Comparison of ENCODE assay signal across 15 mouse cellular contexts in the genomic region with DNA sequence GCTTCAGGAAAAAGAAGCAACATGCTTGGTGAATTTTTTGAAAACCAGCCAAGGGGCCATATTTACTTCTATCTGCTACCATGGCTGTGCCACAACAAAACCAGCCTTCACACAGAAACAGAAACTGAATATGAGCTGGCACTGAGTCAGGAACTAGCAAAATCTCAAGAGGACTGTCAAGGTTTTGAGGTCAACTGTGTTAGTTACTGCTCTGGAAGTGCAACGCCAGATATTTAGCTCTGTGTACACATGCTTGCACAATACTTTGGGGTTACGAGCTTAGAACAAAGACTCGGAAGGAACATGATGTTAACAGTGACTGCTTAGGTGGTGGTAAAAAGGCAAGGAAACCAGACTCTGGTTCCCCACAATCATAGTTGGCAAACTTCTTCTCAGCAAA. TPM values are rescaled to one million over a fixed set of nuclear protein-coding genes. Genes with fewer than 3 reads are reported as not detected.
DNase-seq lines count a peak whose midpoint lies in the region; ATAC-seq and TF ChIP-seq lines count a peak whose summit lies in the region.
"Had no signal": no experiment of that assay in that cellular context is flagged by ENCODE, and none has a peak within 500 bp of the region (broad histone marks: within the 10 kb centered on the region; RNA-seq: fewer than 3 reads in every experiment).

No protein-coding gene starts in this region.

- no peak overlapping the region for H3K9ac ChIP-seq in heart, adult 2 months (ENCODE audit: low read depth, low read length)
- H3K9ac ChIP-seq in forebrain, embryonic 13.5 days, result no peak overlapping the region
- H3K9ac ChIP-seq: midbrain, embryonic 13.5 days had no signal

- no peaks in the 10 kb centered on the region for H3K9me3 ChIP-seq in forebrain, embryonic 13.5 days (replicated peaks)
- H3K9me3 ChIP-seq: G1E; midbrain, embryonic 13.5 days had no signal

- H3K4me3 ChIP-seq in heart, adult 2 months, result no peak overlapping the region
- no peak overlapping the region for H3K4me3 ChIP-seq in forebrain, embryonic 13.5 days
- H3K4me3 ChIP-seq: midbrain, embryonic 13.5 days had no signal

- peak overlapping the region; percentile 24; the same call in 1 of the 2 replicates for H3K27ac ChIP-seq in heart, adult 2 months
- H3K27ac ChIP-seq in forebrain, embryonic 13.5 days, result no peak overlapping the region
- H3K27ac ChIP-seq: midbrain, embryonic 13.5 days had no signal

- no peaks in the 10 kb centered on the region for H3K4me1 ChIP-seq in heart, adult 2 months (ENCODE audit: control insufficient read depth, insufficient read depth, low read length)
- H3K4me1 ChIP-seq in forebrain, embryonic 13.5 days, result no peaks in the 10 kb centered on the region
- H3K4me1 ChIP-seq: midbrain, embryonic 13.5 days had no signal

- no peaks in the 10 kb centered on the region for H3K36me3 ChIP-seq in heart, adult 2 months (ENCODE audit: control insufficient read depth, insufficient read depth, low read length)
- no peaks in the 10 kb centered on the region for H3K36me3 ChIP-seq in forebrain, embryonic 13.5 days (ENCODE audit: poor library complexity, severe bottlenecking)
- H3K36me3 ChIP-seq: G1E; midbrain, embryonic 13.5 days had no signal

- H3K4me2 ChIP-seq in forebrain, embryonic 13.5 days, result no peak overlapping the region
- H3K4me2 ChIP-seq: midbrain, embryonic 13.5 days had no signal

- no peak for TF ChIP-seq EP300 in heart, adult 2 months (IDR thresholded peaks at IDR 0.05; ENCODE audit: insufficient read depth, low read depth, low read length)

- 57% methylated on average over 3 of the region's 3 CpGs for WGBS in heart, adult 2 months
- WGBS in forebrain, embryonic 13.5 days, result 88% methylated on average over 3 of the region's 3 CpGs

- no peak for TF ChIP-seq CTCF in heart, adult 2 months (IDR thresholded peaks at IDR 0.05)

- TF ChIP-seq POLR2A in heart, adult 2 months (IDR thresholded peaks at IDR 0.05; ENCODE audit: insufficient read depth, low read depth, low read length), result no peak

- intact Hi-C loops in heart, adult 2 months (cut with DNase I), result no loop called here
- intact Hi-C loops in heart, postnatal 25 days (cut with DNase I), result no loop called here

- no peaks in the 10 kb centered on the region for H3K79me2 ChIP-seq in heart, adult 2 months (replicated peaks; ENCODE audit: control insufficient read depth, insufficient read depth, low read length)

- no peak for ATAC-seq in forebrain, embryonic 13.5 days
- ATAC-seq: midbrain, embryonic 13.5 days had no signal

- peak in 1 of 2 experiments; percentile 54 for DNase-seq in heart, adult 2 months
- no peak for DNase-seq in heart, postnatal 25 days (ENCODE audit: low spot score)
- DNase-seq in NIH3T3 (ENCODE audit: low read depth), result peak; percentile 56
- DNase-seq in induced T-regulatory cell, adult 2 months (ENCODE audit: low read depth), result peak; percentile 53
- peak; percentile 14 for DNase-seq in naive thymus-derived CD4-positive, alpha-beta T cell, adult 2 months (ENCODE audit: low read depth)
- DNase-seq in frontal cortex, postnatal 10 days (ENCODE audit: low spot score in 2 of 2), result no peak
- DNase-seq in thymus, adult 18-20 months, result no peak
- DNase-seq: kidney, adult 11 months; right cerebral cortex, adult 18-20 months; thymus, adult 2 months had no signal

- H3K27me3 ChIP-seq in heart, adult 2 months (ENCODE audit: control insufficient read depth, insufficient read depth, low read length), result no peaks in the 10 kb centered on the region
- no peaks in the 10 kb centered on the region for H3K27me3 ChIP-seq in forebrain, embryonic 13.5 days
- H3K27me3 ChIP-seq: midbrain, embryonic 13.5 days had no signal

RNA-seq across cellular contexts. Expression of gene 1700017D01Rik, which starts 22.9 kb away (rescaled TPM):
- not detected for total RNA-seq in heart, adult 2 months (2021)
- 0.08 and 0.15 TPM in 2 replicates for polyA plus RNA-seq in heart, adult 2 months (2012; rRNA removed)
- not detected for total RNA-seq in heart, postnatal 25 days (2021)
- not detected in 2 replicates for polyA plus RNA-seq in forebrain, embryonic 13.5 days (2015; fragmentation: Nextera tagmentation; extraction: Ambion mirVana)
- polyA plus RNA-seq: embryonic facial prominence, embryonic 11.5 days; G1E; limb, embryonic 11.5 days; midbrain, embryonic 13.5 days had no signal

RNA-seq across cellular contexts. Expression of gene Ms4a8a, which starts 26.8 kb away (rescaled TPM):
- total RNA-seq in heart, adult 2 months (2021), result 1 to 10 TPM; 2.2 to 2.4 TPM
- polyA plus RNA-seq in heart, adult 2 months (2012; rRNA removed), result 1.1 and 1.7 TPM in 2 replicates
- total RNA-seq in heart, postnatal 25 days (2021), result 1 to 10 TPM; 1.2 to 1.8 TPM
- polyA plus RNA-seq in forebrain, embryonic 13.5 days (2015; fragmentation: Nextera tagmentation; extraction: Ambion mirVana), result not detected in 2 replicates
- total RNA-seq: G1E had no signal
- polyA plus RNA-seq: embryonic facial prominence, embryonic 11.5 days; G1E; limb, embryonic 11.5 days; midbrain, embryonic 13.5 days had no signal

RNA-seq across cellular contexts. Expression of gene 1700025F22Rik, which starts 57.4 kb away (rescaled TPM):
- not detected for total RNA-seq in heart, adult 2 months (2021)
- not detected in 2 replicates for polyA plus RNA-seq in heart, adult 2 months (2012; rRNA removed)
- not detected for total RNA-seq in heart, postnatal 25 days (2021)
- polyA plus RNA-seq in forebrain, embryonic 13.5 days (2015; fragmentation: Nextera tagmentation; extraction: Ambion mirVana), result not detected in 2 replicates
- total RNA-seq: G1E had no signal
- polyA plus RNA-seq: embryonic facial prominence, embryonic 11.5 days; G1E; limb, embryonic 11.5 days; midbrain, embryonic 13.5 days; thymus, adult 2 months had no signal

Comparison
In these comparisons a context has a peak if more than half of its experiments do, and no peak if none do; other contexts are left out.
1. DNase-seq: peak in NIH3T3 (single experiment), induced T-regulatory cell, adult 2 months (single experiment) and naive thymus-derived CD4-positive, alpha-beta T cell, adult 2 months (single experiment); none in heart, postnatal 25 days (single experiment), frontal cortex, postnatal 10 days (0 of 2) and thymus, adult 18-20 months (0 of 2).